Mouse (Mus musculus) monocyte, adult 2 months (primary cell): ENCODE results near the gene Mmp9.

Source experiments
- DNase-seq, 2 experiments: peaks; one replicate each; pipeline ENCODE4 v3.0.0; 2022; ENCODE audit warnings: low spot score in 2 of 2, low read depth in 1 of 2

The Mmp9 gene

DNA sequence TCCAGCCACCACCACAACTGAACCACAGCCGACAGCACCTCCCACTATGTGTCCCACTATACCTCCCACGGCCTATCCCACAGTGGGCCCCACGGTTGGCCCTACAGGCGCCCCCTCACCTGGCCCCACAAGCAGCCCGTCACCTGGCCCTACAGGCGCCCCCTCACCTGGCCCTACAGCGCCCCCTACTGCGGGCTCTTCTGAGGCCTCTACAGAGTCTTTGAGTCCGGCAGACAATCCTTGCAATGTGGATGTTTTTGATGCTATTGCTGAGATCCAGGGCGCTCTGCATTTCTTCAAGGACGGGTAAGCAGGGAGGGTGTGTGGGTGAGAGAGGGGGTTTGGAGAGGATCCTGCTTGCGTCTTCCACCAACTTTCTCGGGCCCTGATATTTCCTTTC lies 11.9 kb downstream of the Mmp9 start:
- no peak for DNase-seq

DNA sequence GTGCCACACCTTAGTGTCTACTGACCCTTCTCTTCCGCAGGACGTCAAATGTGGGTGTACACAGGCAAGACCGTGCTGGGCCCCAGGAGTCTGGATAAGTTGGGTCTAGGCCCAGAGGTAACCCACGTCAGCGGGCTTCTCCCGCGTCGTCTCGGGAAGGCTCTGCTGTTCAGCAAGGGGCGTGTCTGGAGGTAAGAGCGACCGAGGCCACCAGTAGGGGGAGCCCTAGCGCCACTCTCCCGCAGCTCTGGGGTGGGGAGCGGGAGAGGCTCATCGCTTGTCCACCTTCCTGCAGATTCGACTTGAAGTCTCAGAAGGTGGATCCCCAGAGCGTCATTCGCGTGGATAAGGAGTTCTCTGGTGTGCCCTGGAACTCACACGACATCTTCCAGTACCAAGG lies 12.6 kb downstream of the Mmp9 start:
- peak in 1 of 2 experiments; percentile 52 for DNase-seq

DNA sequence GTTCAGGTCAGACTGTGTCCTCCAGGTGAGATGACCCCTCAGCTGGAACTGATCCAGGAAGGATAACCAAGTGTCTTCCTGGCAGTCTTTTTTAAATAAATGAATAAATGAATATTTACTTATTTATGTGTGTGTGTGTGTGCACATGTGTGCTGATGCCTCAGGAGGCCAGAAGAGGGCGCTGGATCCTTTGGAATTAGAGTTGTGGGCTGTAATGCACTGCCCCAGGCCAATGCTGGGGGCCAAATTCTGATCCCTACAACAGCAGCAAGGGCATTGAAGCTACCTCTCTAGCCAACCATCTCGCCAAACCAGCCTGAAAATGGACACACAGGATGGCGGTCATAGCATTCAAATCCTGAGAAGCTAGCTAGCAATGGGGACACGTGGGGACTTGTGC lies 15.1 kb downstream of the Mmp9 start:
- DNase-seq, result no peak

- no peak for DNase-seq
These were observed 15.6 kb downstream of the Mmp9 start for GRCm38 (mm10) chr2:164956195-164956594.

GRCm38 (mm10) chr2:164957548-164958315 lies 17.2 kb downstream of the Mmp9 start:
- no peak for DNase-seq

DNA sequence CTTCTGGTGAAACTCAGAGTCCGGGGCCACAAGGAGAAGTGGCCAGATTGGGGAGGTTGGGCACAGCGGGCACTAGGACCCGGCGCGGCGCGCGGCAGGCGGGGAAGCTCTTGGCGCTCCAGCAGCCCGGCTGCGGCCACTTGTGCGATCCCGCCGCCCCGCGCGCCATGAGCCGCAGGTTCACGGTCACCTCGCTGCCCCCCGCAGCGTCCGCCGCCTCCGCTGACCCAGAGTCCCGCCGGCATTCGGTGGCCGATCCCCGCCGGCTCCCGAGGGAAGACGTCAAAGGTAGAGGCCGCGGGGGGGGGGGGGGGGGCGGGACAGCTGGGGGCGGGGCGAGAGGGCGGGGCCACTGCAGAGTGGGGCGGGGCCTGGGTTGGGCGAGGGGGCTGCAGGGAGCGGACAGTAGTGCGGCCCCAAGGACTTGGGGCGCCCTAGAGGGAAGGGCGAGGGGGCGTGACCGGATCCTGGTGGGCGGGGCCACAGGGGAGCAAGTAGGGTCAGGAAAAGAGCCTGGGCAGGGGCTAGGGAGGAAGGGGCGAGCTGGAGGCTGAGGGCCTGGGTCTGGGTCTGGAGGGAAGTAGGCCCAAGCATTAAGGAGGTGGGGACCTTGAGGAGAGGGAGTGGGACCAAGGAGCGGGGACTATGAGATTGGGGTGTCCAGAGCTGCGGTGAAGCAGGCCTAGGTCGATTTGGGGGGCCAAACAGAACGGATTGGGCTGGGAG lies 20.3 kb downstream of the Mmp9 start, which contains the start of gene Slc12a5:
Slc12a5 (plus strand) TSS at position 87 of the 726 bp plus-strand sequence.
- DNase-seq, result no peak

DNA sequence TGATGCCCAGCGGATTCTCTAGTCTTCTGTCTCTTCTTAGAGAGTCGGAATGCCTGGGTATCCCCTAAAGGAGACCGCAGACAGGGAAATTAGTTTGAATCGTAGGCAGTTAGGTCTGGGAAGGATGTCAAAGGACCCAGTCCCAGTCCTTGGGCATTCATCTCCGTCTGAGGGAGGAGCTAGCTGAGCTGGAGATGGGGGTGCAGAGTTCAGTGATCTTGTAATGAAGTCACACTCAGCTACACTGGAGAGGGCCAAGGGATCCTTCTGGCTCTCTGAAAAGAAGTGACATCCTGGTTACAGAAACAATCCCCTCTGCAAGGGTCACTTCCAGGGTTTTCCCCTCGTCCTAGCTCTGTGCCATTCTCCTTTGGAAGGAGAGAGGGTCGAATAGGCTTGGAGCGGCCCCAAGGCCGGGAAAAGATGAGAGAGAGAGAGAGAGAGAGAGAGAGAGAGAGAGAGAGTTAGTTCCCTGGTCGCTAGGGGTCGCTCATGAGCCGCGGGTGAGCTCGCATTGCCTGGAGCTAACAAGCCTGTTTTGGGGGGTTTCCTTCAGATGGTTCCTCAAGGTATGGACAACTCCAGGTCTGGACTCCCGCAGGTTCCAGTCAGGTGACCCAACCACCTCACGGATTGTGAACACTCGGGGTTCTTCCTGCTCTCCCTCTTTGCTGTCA lies 21.1 kb downstream of the Mmp9 start:
- no peak for DNase-seq

DNA sequence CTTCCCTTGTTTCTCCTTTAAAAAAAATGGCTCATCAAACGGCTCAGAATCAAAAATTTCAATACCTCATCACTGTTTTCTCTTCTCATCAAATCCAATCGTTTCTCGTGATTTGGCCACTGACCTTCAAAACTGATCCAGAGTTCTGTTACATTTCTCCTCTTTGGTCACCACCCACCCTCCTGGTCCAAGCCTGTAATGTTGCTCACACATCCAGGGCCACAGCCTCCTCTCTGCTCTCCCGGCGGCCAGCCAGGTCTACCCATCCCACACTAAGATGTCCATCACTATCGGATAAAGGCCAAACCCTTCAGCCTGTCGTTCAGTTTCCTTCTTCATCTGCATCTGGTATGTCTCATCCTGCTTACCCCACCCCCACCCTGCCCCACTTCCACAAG lies 21.6 kb downstream of the Mmp9 start:
- no peak for DNase-seq

- DNase-seq, result no peak
These were observed 23.8 kb downstream of the Mmp9 start for GRCm38 (mm10) chr2:164964242-164964894.

DNA sequence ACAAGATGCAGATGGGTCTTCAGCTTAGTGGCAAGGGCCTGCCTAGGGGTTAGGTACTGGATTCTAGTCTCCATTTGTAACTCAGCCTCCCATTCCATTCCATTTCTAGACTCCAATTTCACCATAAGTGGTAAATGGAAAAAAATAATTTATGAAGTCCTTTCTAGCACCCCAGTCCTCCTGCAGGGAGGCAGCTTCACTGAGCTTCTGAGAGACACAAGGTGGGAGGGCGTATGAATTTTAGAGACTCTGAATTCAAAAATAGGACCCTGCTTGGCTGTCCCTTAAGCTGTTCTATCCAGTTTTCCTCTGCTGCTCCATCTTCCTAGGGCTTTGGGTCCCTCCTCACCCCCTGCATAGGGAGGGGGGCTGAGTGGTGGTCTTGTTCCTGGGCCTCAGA lies 24.4 kb downstream of the Mmp9 start:
- DNase-seq, result no peak

GRCm38 (mm10) chr2:164966381-164966780 lies 25.8 kb downstream of the Mmp9 start:
- no peak for DNase-seq

- DNase-seq, result no peak
These were observed 26.6 kb downstream of the Mmp9 start for GRCm38 (mm10) chr2:164967193-164967592.

DNA sequence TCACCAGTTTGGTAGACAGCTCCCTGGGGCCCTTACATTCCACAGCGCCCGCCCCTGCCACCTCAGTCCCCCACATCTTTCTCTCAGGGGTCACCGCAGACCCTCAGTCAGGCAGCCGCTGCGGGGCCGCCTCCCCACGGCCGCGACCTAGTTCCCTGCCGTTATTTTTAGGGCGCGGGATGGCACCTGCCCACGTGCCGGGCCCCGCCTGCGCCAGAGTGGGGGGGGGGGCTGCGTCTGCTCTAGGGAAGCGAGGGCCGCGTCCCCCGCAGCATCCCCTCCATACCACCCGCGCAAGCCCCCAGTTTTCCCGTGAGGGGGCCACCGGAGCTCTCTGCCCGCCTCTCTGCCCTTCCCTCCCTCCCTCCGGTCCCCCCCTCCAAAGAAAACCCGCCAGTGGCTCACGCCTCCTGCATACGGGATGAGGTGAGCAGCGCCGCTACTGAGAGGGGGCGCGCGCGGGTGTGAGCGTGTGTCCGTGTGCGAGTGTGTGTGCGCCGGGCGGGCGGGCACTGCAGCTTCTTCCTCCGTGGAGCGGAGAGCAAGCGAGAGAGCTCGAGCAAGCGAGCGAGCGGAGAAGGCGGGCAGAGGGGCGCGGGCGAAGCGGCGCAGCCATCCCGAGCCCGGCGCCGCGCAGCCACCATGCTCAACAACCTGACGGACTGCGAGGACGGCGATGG lies 27.3 kb downstream of the Mmp9 start:
- DNase-seq, result no peak

GRCm38 (mm10) chr2:164968451-164968851 lies 27.9 kb downstream of the Mmp9 start:
- DNase-seq, result no peak

- DNase-seq, result no peak
These were observed 28.8 kb downstream of the Mmp9 start for GRCm38 (mm10) chr2:164969348-164969781.

- no peak for DNase-seq
These were observed 30.1 kb downstream of the Mmp9 start for GRCm38 (mm10) chr2:164970631-164971196.

DNA sequence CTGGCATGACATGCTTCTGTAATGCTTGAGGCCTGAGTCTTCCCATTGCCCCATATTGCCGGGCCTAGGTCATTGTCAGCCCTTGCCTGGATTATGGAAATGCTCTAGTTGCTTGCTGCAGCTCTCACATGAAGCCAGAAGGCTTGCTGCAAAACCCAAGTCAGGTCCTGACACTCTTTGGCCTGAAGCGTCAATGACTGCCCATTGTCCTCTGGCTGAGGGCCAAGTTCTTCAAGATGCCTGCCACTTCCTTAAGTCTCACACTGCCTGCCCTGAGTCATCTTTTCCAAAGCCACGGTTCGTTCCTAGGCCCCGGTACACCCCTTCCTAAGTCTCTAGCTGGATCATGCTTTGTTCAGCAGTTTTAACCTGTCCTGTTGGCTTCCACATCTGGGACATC lies 32.1 kb downstream of the Mmp9 start:
- DNase-seq, result no peak

DNA sequence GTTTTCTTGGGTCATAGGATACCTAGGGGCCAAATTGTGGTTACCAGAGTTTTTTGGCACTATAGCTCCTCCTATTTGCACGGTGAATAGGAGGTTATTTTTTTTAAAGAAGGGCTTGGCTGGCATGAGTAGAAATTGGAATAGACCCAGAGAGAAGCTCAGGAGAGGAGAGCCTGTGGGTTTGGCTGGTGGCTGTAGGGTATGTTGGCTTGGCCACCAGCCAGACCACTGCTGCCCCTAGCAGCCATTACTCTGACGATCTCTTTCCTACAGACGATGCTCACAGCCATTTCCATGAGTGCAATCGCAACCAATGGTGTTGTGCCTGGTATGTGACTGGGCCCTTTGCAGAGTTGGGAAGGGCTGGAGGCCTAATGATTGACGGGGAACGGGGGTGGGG lies 35.0 kb downstream of the Mmp9 start:
- no peak for DNase-seq

DNA sequence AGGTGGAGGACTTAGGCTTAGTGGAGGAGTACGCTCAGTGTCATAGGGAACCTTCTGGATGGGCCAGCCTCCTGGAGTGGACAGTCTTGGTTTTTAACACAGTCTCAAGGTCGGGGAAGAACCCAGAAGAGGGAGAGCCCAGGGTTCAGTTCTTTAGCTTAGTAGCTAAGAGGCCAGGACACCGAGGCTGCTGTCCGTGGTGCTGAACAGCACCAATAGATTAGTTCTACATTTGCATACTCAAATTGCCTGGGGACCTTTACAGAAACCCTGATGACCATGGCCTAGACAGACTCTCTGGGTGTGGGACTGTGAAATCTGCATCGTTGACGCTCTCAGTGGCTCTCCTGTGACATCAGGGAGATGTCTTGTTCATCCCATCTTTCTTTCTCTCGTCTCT lies 39.2 kb downstream of the Mmp9 start:
- no peak for DNase-seq

DNA sequence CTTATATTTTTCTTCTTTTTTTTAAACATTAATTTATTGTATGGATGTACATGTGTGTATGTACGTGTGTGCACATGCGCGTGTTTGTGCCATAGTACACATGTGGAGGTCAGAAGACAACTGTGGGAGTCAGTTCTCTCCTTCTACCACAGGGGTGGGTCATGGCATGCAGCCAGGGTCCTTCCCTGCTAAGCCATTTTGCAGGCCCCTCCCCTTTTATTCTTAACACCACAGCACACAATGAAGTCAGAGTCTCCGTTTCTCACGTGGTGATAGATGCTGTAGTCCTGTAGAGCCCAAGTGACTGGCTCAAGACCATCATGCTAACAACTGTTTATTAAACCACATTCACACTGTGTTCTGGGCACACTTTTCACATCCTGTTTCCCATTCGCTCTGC lies 45.4 kb downstream of the Mmp9 start:
- DNase-seq, result no peak
